In genomic region chr17:83221611-83222500, GRCm38 (mm10) we compare ENCODE assay signal across 15 mouse cellular contexts. TPM values are rescaled to one million over a fixed set of nuclear protein-coding genes. Genes with fewer than 3 reads are reported as not detected.
A peak's percentile ranks its signal among the peaks of the same experiment; 100 is the strongest.
DNase-seq lines count a peak whose midpoint lies in the region; ATAC-seq lines count a peak whose summit lies in the region.
"Had no signal": no experiment of that assay in that cellular context is flagged by ENCODE, and none has a peak within 500 bp of the region (broad histone marks: within the 10 kb centered on the region; RNA-seq: fewer than 3 reads in every experiment).

No protein-coding gene starts in this region.

- 67% methylated on average over 13 of the region's 13 CpGs for WGBS in heart, embryonic 11.5 days (ENCODE audit: insufficient replicate concordance)
- 75% methylated on average over 13 of the region's 13 CpGs for WGBS in neural tube, embryonic 15.5 days
- 66% methylated on average over 13 of the region's 13 CpGs for WGBS in limb, embryonic 10.5 days
- whole genome bisulfite sequencing in hindbrain, embryonic 11.5 days, result 83% methylated on average over 13 of the region's 13 CpGs

- H3K9ac ChIP-seq in heart, embryonic 11.5 days (ENCODE audit: low read depth, low read length), result no peak overlapping the region; the same call in 1 of the 2 replicates
- no peak overlapping the region for H3K9ac ChIP-seq in neural tube, embryonic 15.5 days (replicated peaks)
- H3K9ac ChIP-seq in hindbrain, embryonic 11.5 days (ENCODE audit: low read depth, low read length), result no peak overlapping the region
- H3K9ac ChIP-seq: midbrain, embryonic 12.5 days had no signal

- peak overlapping the region; percentile 96 for H3K27ac ChIP-seq in heart, embryonic 11.5 days (ENCODE audit: low read depth, low read length)
- H3K27ac ChIP-seq in neural tube, embryonic 15.5 days (replicated peaks), result no peak overlapping the region
- H3K27ac ChIP-seq in limb, embryonic 10.5 days, result peak overlapping the region; percentile 32
- H3K27ac ChIP-seq in hindbrain, embryonic 11.5 days (ENCODE audit: low read depth, low read length), result no peak overlapping the region
- H3K27ac ChIP-seq: hindbrain, postnatal 0 days; midbrain, embryonic 12.5 days had no signal

- H3K4me1 ChIP-seq in heart, embryonic 11.5 days (ENCODE audit: control insufficient read depth, insufficient read depth, low read length), result peaks cover 63% of the 10 kb centered on the region
- H3K4me1 ChIP-seq in neural tube, embryonic 15.5 days, result peaks cover 58% of the 10 kb centered on the region
- peaks cover 77% of the 10 kb centered on the region for H3K4me1 ChIP-seq in limb, embryonic 10.5 days
- H3K4me1 ChIP-seq in hindbrain, embryonic 11.5 days (replicated peaks; ENCODE audit: control insufficient read depth, insufficient read depth, low read length), result peaks cover 15% of the 10 kb centered on the region

- no peaks in the 10 kb centered on the region for H3K27me3 ChIP-seq in heart, embryonic 11.5 days (ENCODE audit: control insufficient read depth, insufficient read depth, low read length)
- H3K27me3 ChIP-seq in neural tube, embryonic 15.5 days (replicated peaks), result 0 out of 2 replicates have a peak, but pooled peaks cover 3% of the 10 kb centered on the region
- peaks cover 97% of the 10 kb centered on the region for H3K27me3 ChIP-seq in limb, embryonic 10.5 days (ENCODE audit: low read depth, poor library complexity, severe bottlenecking)
- no peaks in the 10 kb centered on the region for H3K27me3 ChIP-seq in hindbrain, embryonic 11.5 days (ENCODE audit: control insufficient read depth, insufficient read depth, low read length)

- H3K4me2 ChIP-seq in heart, embryonic 11.5 days, result no peak overlapping the region
- H3K4me2 ChIP-seq in neural tube, embryonic 15.5 days, result no peak overlapping the region
- H3K4me2 ChIP-seq in hindbrain, embryonic 11.5 days (replicated peaks; ENCODE audit: low read depth, low read length), result no peak overlapping the region
- H3K4me2 ChIP-seq: midbrain, embryonic 12.5 days had no signal

- H3K9me3 ChIP-seq in heart, embryonic 11.5 days (replicated peaks; ENCODE audit: control insufficient read depth, low read length), result no peaks in the 10 kb centered on the region
- no peaks in the 10 kb centered on the region for H3K9me3 ChIP-seq in neural tube, embryonic 15.5 days (replicated peaks)
- H3K9me3 ChIP-seq in limb, embryonic 10.5 days (replicated peaks), result no peaks in the 10 kb centered on the region
- no peaks in the 10 kb centered on the region for H3K9me3 ChIP-seq in hindbrain, embryonic 11.5 days (ENCODE audit: control insufficient read depth, low read length)
- H3K9me3 ChIP-seq: midbrain, embryonic 12.5 days had no signal

- H3K36me3 ChIP-seq in heart, embryonic 11.5 days (ENCODE audit: control insufficient read depth, insufficient read depth, low read length), result peaks cover 25% of the 10 kb centered on the region
- H3K36me3 ChIP-seq in neural tube, embryonic 15.5 days, result peaks cover 14% of the 10 kb centered on the region
- peaks cover 87% of the 10 kb centered on the region for H3K36me3 ChIP-seq in limb, embryonic 10.5 days
- no peaks in the 10 kb centered on the region for H3K36me3 ChIP-seq in hindbrain, embryonic 11.5 days (ENCODE audit: control insufficient read depth, insufficient read depth, low read length)
- H3K36me3 ChIP-seq: midbrain, embryonic 12.5 days had no signal

- DNase-seq in heart, adult 8-10 months (ENCODE audit: low spot score), result no peak
- DNase-seq in neural tube, embryonic 10.5 days (ENCODE audit: extremely low spot score, low spot score), result peak; percentile 19
- DNase-seq in limb, embryonic 10.5 days (ENCODE audit: low spot score), result peak; percentile 31
- DNase-seq in MN1 (ENCODE audit: low spot score), result no peak
- DNase-seq in hindbrain, embryonic 11.5 days (ENCODE audit: low spot score), result no peak
- DNase-seq: cerebellum, adult 9-11 months; lung, adult 18-20 months; lung, postnatal 4 days; retina, postnatal 1 day; spleen, adult 18-20 months had no signal

- no peak for ATAC-seq in heart, embryonic 11.5 days (replicated peaks; ENCODE audit: insufficient number of reproducible peaks, low FRiP score, low TSS enrichment)
- ATAC-seq in neural tube, embryonic 15.5 days (ENCODE audit: low FRiP score), result no peak
- ATAC-seq in hindbrain, embryonic 11.5 days (ENCODE audit: low FRiP score), result no peak
- ATAC-seq: activated CD4-positive, CD25-positive, alpha-beta regulatory T cell, adult 4 months; hindbrain, postnatal 0 days had no signal

- no peak overlapping the region for H3K4me3 ChIP-seq in heart, embryonic 11.5 days (ENCODE audit: low read depth, low read length)
- H3K4me3 ChIP-seq in neural tube, embryonic 15.5 days (replicated peaks), result no peak overlapping the region
- no peak overlapping the region for H3K4me3 ChIP-seq in limb, embryonic 10.5 days
- H3K4me3 ChIP-seq in hindbrain, embryonic 11.5 days (ENCODE audit: low read depth, low read length), result no peak overlapping the region
- H3K4me3 ChIP-seq: midbrain, embryonic 12.5 days had no signal

RNA-seq across cellular contexts. Expression of gene Pkdcc, which starts 6.8 kb away (rescaled TPM):
- polyA plus RNA-seq in heart, embryonic 11.5 days (2014; fragmentation: Nextera tagmentation; extraction: Ambion mirVana), result 17.9 and 18.0 TPM in 2 replicates
- 10 to 100 TPM; 46.4 to 59.2 (median 52.7) TPM for total RNA-seq in heart, adult 8-10 months (2022)
- 4.5 and 9.7 TPM in 2 replicates for polyA plus RNA-seq in neural tube, embryonic 15.5 days (2015; fragmentation: Nextera tagmentation; extraction: Ambion mirVana)
- 32.4 and 34.8 TPM in 2 replicates for polyA plus RNA-seq in limb, embryonic 10.5 days (2016; fragmentation: Nextera tagmentation; extraction: Ambion mirVana)
- 9.6 and 10.8 TPM in 2 replicates for polyA plus RNA-seq in hindbrain, embryonic 11.5 days (2014; fragmentation: Nextera tagmentation; extraction: Ambion mirVana)

Comparison
In these comparisons a context has a peak if more than half of its experiments do, and no peak if none do; other contexts are left out.
1. H3K27ac ChIP-seq: peak in heart, embryonic 11.5 days (single experiment) and limb, embryonic 10.5 days (single experiment); none in neural tube, embryonic 15.5 days (single experiment) and hindbrain, embryonic 11.5 days (single experiment).
2. DNase-seq: peak in neural tube, embryonic 10.5 days (single experiment) and limb, embryonic 10.5 days (single experiment); none in heart, adult 8-10 months (single experiment), MN1 (single experiment) and hindbrain, embryonic 11.5 days (single experiment).